Comparison of ENCODE assay signal across 14 mouse cellular contexts in genomic region chr7:116186847-116187246, GRCm38 (mm10).
DNase-seq lines count a peak whose midpoint lies in the region; ATAC-seq lines count a peak whose summit lies in the region.
"Had no signal": no experiment of that assay in that cellular context is flagged by ENCODE, and none has a peak within 500 bp of the region (broad histone marks: within the 10 kb centered on the region; RNA-seq: fewer than 3 reads in every experiment).

No protein-coding gene starts in this region.

- H3K27ac ChIP-seq in heart, embryonic 12.5 days (ENCODE audit: poor library complexity, severe bottlenecking) = peak overlapping the region; percentile 61
- H3K27ac ChIP-seq in embryonic facial prominence, embryonic 14.5 days (replicated peaks; ENCODE audit: low read depth, low read length) = peak overlapping the region; percentile 25; the same call in 1 of the 2 replicates
- H3K27ac ChIP-seq: lung, embryonic 15.5 days had no signal

- intact Hi-C loops in heart, postnatal 14 days (cut with DNase I) = no loop called here

- no peak overlapping the region for H3K9ac ChIP-seq in heart, embryonic 12.5 days
- H3K9ac ChIP-seq in embryonic facial prominence, embryonic 14.5 days (ENCODE audit: low read depth, low read length) = no peak overlapping the region
- H3K9ac ChIP-seq: lung, embryonic 15.5 days had no signal

- no peak for DNase-seq in heart, postnatal 14 days
- peak; percentile 17 to 31 for DNase-seq in left cerebral cortex, adult 8-10 months (ENCODE audit: low spot score in 2 of 2)
- DNase-seq in left cerebral cortex, adult 9 months (ENCODE audit: low spot score in 2 of 2) = no peak
- peak; percentile 59 for DNase-seq in brain, adult 2 months (ENCODE audit: low read depth, low spot score)
- no peak for DNase-seq in embryonic facial prominence, embryonic 14.5 days (ENCODE audit: low spot score)
- DNase-seq in urinary bladder, postnatal 14 days (ENCODE audit: low spot score) = no peak
- DNase-seq: adrenal gland, postnatal 36 days; heart, postnatal 36 days; right cerebral cortex, postnatal 25 days; thymus, adult 2 months had no signal

- ATAC-seq in heart, embryonic 12.5 days (ENCODE audit: insufficient number of reproducible peaks, low FRiP score) = no peak
- ATAC-seq in embryonic facial prominence, embryonic 14.5 days (ENCODE audit: low read depth) = no peak

- H3K36me3 ChIP-seq in heart, embryonic 12.5 days = peaks cover 8% of the 10 kb centered on the region
- no peaks in the 10 kb centered on the region for H3K36me3 ChIP-seq in embryonic facial prominence, embryonic 14.5 days (ENCODE audit: control insufficient read depth, insufficient read depth, low read length)
- H3K36me3 ChIP-seq: lung, embryonic 15.5 days had no signal

- no peak overlapping the region for H3K4me3 ChIP-seq in heart, embryonic 12.5 days
- no peak overlapping the region for H3K4me3 ChIP-seq in embryonic facial prominence, embryonic 14.5 days (ENCODE audit: low read depth, low read length)
- H3K4me3 ChIP-seq: erythroblast, embryonic 14.5 days; lung, embryonic 15.5 days; megakaryocyte, embryonic 14.5 days had no signal

- 68% methylated on average over 1 of the region's 1 CpGs for WGBS in heart, embryonic 12.5 days
- WGBS in embryonic facial prominence, embryonic 14.5 days = 47% methylated on average over 1 of the region's 1 CpGs

- H3K4me2 ChIP-seq in heart, embryonic 12.5 days = no peak overlapping the region
- no peak overlapping the region for H3K4me2 ChIP-seq in embryonic facial prominence, embryonic 14.5 days (ENCODE audit: low read depth, low read length)
- H3K4me2 ChIP-seq: lung, embryonic 15.5 days had no signal

- 0 out of 2 replicates have a peak, but pooled peaks cover 3% of the 10 kb centered on the region for H3K9me3 ChIP-seq in heart, embryonic 12.5 days (replicated peaks)
- H3K9me3 ChIP-seq in embryonic facial prominence, embryonic 14.5 days (ENCODE audit: control insufficient read depth, low read length) = no peaks in the 10 kb centered on the region
- H3K9me3 ChIP-seq: lung, embryonic 15.5 days; megakaryocyte, embryonic 14.5 days had no signal

- peaks cover 96% of the 10 kb centered on the region for H3K4me1 ChIP-seq in heart, embryonic 12.5 days (replicated peaks)
- peaks cover 28% of the 10 kb centered on the region for H3K4me1 ChIP-seq in embryonic facial prominence, embryonic 14.5 days (ENCODE audit: control insufficient read depth, insufficient read depth, low read length)
- H3K4me1 ChIP-seq: megakaryocyte, embryonic 14.5 days had no signal

- H3K27me3 ChIP-seq in heart, embryonic 12.5 days (replicated peaks) = no peaks in the 10 kb centered on the region
- no peaks in the 10 kb centered on the region for H3K27me3 ChIP-seq in embryonic facial prominence, embryonic 14.5 days (replicated peaks; ENCODE audit: control insufficient read depth, insufficient read depth, low read length)
- H3K27me3 ChIP-seq: lung, embryonic 15.5 days had no signal

Comparison
In these comparisons a context has a peak if more than half of its experiments do, and no peak if none do; other contexts are left out.
1. DNase-seq: peak in left cerebral cortex, adult 8-10 months (2 of 2) and brain, adult 2 months (single experiment); none in heart, postnatal 14 days (0 of 2), left cerebral cortex, adult 9 months (0 of 2), embryonic facial prominence, embryonic 14.5 days (single experiment) and urinary bladder, postnatal 14 days (single experiment).